Mouse (Mus musculus) adrenal gland (tissue): ENCODE measurements around the gene Cep128.
"Not testable (repeated sequence)": the region's sequence is repeated elsewhere in the genome, so short reads cannot be mapped to it uniquely, and the experiment has no call there.

Source experiments
- intact Hi-C: fragments of 180-260 bp; cut with DNase I; formaldehyde crosslinking; loops from one replicate; pipeline ENCODE4 v1.15.1; 2025
- long read RNA-seq, 2 experiments: library from polyadenylated mRNA; unstranded; transcript quantifications; one replicate each; pipeline ENCODE4 v2.0.0; 2020; ENCODE audit warnings: borderline replicate concordance in 1 of 2; ENCODE audit not compliant: insufficient replicate concordance in 1 of 2

Cep128 gene
- long read RNA-seq, experiment 1, partial matches to known transcripts: 2 of 2 reads
- long read RNA-seq, experiment 1, other reads (novel, unspliced or antisense): 0 of 2 reads
- long read RNA-seq, experiment 2, partial matches to known transcripts: 1 of 1 reads
- long read RNA-seq, experiment 2, other reads (novel, unspliced or antisense): 0 of 1 reads

DNA sequence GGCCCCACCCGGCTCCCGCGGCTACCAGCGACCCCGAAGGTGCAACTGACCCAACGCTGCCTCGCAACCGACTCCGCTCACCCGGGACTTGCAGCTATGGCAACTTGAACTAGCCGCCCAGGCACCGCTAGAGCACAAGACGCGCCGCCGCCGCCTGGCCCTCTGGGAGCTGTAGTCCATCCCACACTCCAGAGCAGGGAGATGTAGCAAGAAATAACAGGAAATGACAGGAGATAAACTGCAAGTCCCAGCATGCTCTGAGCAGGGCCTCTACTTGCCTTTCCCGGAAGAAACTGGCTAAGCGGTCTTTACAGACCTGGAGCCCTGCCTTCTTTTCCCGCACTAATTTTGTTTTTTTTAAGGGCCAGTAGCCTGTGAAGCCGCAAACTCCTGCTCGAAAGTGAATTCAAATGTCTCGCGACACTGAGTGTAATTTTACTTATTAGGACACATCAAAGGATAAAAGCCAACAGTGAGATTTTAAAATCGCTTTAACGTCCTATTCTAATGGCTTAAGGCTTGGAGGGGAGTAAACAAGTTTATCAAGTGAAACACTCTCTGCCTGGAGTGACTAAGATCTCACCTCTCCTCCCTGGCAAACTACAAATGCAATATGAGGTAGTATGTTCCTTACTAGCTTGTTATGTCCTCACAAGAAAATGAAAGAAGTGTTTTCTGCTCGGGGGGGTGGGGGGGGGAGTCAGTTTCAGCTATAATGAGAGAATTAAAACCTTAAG lies at the start of gene Cep128, which contains the start of gene Tshr:
Cep128 (minus strand) TSS at position 129 of the 737 bp plus-strand sequence.
Tshr (plus strand) TSS at position 283 of the 737 bp plus-strand sequence.
- intact Hi-C loops: no loop called here

DNA sequence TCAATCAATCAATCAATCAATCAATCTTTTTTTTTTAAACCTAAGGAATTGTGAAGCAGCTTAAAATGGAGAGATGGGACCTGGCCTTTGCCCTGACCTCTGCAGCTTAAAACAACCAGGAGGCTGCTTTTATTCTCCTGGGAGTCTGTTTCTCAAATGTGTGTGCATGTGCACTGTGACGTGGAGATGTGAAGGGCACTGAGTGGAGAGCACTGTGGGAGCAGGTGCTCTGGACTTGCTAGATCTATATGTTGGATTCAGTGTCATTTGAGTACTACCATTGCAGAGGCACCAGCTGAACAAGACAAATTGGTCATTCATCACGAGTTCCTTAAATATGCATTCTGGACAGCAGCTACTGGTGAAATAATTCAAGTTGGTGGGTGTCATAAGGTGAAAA lies 42.9 kb upstream of the Cep128 start:
- intact Hi-C loops: no loop called here

DNA sequence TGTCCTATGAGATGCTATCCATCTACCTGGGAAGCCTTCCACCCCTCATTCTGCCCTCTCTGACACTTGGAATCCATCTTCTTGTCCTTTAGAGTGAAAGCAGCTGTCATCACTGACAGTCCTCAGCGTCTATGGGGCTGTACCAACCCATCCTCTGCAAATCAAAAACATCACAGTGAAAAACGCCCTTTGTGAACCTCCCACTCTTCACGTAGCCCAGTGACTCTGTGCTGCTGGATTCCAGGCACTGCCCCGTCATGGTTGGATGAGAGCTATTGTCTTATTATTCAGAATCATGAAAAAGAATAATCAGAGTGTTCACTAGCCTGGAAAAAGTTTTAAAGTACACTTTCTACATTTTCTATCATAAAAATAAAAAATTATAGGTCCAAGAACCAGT lies 42.3 kb upstream of the Cep128 start:
- intact Hi-C loops: no loop called here

- intact Hi-C loops: no loop called here
Observed at GRCm38 (mm10) chr12:91423125-91423820, 39.1 kb upstream of the Cep128 start.

DNA sequence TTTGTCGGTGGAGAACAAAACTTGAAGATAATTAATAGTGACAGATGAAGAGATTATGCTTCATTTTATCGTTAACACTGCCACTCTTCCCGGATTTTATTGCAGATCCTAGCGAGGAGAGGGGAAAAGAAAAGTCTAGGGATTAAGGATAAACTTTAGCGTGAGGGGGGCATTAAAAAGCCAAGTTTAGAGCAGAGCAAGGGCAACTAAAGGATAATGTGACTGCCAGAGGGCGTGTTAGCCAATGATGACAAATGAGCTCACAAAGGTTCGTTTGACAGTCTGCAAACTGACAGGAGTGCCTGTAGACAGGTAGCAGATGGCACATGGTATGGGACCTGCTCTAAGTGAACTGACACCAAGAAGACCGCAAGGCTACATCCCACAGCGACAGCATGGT lies 37.1 kb upstream of the Cep128 start:
- intact Hi-C loops: no loop called here

GRCm38 (mm10) chr12:91418791-91419190 lies 34.6 kb upstream of the Cep128 start:
- intact Hi-C loops: no loop called here

DNA sequence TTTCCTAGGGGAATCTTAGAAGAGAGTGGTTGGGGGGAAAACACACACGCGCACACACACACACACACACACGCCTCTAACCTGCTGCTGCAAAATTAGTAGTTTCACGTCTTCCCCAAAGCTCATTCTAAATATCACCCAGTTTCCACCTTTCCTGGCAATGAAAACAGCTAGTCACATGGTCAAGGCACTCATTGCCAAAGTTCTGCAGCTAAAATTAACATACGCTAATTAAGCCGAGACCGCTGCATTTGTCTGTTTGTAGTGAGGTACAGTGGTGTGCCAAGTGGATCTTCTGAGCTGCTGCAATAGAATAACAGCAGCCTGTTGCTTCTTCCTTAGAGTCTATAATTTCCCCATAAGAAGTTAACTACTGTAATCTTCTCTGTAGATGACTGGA lies 32.6 kb upstream of the Cep128 start:
- intact Hi-C loops: no loop called here

DNA sequence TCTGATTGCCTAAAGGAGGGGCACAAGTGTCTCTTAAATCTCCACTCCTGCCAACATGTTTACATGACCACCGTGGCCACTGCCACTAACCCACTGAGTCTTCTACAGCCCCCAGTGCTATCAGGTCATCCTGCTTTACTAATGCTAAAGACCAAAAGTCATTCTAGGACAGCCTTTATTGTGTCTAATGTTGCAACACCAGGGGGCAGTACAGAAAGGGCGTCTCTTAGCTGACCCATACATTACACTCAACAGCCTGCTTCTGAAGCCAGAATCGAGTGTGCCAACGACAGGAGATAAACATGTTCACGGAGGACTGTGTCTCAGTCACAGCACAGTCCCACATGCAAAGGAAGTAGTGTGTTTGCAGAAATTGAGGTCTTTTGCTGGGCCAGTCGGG lies 30.9 kb upstream of the Cep128 start:
- intact Hi-C loops: no loop called here

GRCm38 (mm10) chr12:91412461-91413182 lies 28.4 kb upstream of the Cep128 start:
- intact Hi-C loops: no loop called here

DNA sequence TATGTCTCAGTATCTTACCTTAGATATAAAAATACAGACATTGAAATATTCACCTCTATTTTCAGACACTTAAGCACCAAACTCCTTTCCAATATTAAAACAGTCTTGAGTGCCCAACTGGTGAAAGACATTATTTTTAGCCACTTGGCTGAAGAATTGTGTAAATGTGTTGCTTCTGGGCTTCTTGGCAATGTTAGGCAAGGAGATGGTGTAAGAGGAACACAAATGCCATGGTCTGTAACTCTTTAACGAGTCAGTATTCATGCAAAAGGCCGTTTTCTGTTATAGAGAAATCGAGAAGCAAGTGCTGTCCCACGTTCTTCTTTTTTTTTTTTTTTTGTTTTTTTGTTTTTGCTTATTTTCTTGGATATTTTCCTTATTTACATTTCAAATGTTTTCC lies 26.1 kb upstream of the Cep128 start:
- intact Hi-C loops: no loop called here

DNA sequence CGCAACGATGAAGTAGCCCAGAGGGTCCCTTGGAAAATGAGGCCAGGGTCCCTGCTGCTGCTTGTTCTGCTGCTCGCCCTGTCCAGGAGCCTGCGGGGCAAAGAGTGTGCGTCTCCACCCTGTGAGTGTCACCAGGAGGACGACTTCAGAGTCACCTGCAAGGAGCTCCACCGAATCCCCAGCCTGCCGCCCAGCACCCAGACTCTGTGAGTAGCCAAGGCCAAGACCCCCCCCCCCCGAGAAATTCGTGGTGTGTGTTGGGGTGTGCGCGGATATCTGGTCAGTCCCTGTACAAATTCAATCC lies 16.8 kb upstream of the Cep128 start:
- intact Hi-C loops: no loop called here

DNA sequence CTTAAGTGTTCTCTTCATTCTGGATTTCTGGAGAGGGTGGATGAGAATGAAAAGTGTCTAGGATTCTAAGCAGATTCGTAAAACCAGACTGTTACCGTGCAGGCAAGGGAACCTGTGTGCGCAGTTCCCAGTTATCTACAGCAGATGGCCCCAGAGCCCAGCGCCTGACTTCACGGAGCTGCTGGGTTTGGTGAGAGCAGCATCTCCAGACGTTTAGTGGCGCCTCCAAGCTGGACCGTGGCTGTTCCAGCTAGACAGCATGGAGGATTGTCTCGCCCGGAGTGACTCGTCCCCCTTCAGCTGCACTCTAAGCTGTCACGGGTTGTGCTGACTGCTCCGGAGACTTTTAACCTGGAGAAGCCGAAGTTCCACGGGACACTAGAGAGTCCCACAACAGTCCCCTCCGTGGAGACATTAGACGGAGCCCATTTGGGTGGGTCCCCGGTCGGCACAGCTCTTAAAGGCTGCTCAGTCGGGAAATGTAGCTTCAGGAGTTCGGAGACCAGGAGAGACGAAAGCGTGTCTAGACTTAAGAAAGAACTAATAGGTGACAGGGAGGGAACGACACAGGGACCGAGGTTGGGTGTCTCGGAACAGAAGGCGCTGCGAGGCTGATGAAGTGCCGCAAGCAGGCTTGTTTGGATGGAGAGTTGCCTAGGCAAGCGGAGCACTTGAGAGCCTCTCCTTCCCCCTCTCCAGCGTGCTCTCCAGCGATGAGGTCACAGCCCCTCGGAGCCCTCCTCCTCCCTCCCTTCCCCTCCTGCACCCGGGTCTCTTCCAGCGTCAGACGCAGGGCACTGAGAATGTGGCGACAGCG lies 16.2 kb upstream of the Cep128 start:
- intact Hi-C loops: no loop called here

- intact Hi-C loops: no loop called here
Observed at GRCm38 (mm10) chr12:91383516-91384264, 519 bp downstream of the Cep128 start.

- intact Hi-C loops: no loop called here
Observed at GRCm38 (mm10) chr12:91369173-91369572, 15.0 kb downstream of the Cep128 start.

DNA sequence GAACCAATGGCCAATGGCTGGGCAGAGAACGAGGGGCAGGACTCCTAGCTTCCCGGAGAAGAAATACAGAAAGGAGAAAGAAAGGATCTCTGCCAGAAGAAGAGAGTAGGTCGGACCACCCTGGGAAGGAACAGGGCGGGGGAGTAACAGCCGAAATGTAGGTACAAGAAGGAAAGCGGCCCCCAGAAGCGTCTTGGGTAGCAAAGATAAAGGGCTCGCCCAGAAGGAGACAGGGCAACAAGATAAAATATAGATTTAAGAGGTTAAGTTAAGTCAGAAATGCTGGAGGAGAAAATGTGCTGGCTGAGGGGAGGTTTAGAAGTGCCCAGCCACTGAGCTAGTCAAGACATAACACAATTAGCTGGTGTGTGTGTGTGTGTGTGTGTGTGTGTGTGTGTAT lies 30.4 kb downstream of the Cep128 start:
- intact Hi-C loops: no loop called here

- intact Hi-C loops: not testable (repeated sequence)
Observed at GRCm38 (mm10) chr12:91338656-91339055, 45.6 kb downstream of the Cep128 start.

DNA sequence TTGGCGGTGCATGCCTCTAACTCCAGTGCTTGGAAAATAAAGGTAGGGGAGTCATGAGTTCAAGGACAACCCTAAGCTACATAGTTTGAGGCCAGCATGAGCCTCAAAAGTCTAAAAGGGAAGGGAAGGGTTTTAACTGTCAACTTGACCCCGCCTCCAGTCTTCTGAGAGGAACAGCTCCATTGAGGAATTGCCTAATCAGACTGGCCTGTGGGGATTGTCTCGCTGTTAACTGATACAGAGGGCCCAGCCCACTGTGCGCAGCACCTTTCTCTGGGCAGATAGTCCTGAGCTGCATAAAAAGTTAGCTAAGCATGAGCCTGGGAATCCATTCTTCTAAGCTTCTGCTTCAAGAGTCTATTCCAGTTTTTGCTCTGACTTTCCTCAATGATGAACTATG lies 56.7 kb downstream of the Cep128 start:
- intact Hi-C loops: loop anchor here (10.0 kb wide), 1 partner anchor 423 kb away; no protein-coding TSS in a partner anchor

GRCm38 (mm10) chr12:91326104-91326503 lies 58.1 kb downstream of the Cep128 start:
- intact Hi-C loops: loop anchor here (10.0 kb wide), 1 partner anchor 421 kb away; no protein-coding TSS in a partner anchor

- intact Hi-C loops: loop anchor here (10.0 kb wide), 1 partner anchor 1840 kb away; no protein-coding TSS in a partner anchor
Observed at GRCm38 (mm10) chr12:91315026-91315425, 69.2 kb downstream of the Cep128 start.

DNA sequence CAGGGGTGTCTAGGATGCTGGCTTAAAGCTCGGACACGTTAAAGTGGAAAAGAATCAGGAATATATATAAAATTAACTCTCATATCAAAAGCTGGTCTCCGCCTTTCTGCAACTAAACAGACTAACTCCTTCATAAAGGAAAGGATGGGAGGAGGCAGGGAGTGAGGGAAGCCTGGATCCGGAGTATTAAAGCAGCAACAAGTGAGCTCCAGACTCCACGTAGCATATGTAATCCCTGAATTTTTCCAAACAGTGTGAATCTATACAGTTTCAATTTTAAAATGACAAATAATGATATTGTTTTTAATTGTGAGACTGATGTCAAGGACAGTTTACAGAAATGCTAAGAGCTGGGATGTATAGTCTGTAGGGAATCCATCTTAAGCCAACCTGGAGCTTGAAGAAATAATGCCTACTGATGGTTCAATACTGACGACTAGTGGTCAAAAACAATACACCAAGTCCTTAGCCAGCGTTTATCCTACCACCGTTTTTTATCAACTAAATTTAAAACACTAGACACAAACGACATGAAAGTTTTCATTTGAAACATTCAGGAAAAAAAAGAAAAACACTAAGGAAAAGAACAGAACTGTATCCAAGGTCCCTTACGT lies 70.1 kb downstream of the Cep128 start:
- intact Hi-C loops: loop anchor here (5.0 to 10.0 kb wide), 3 partner anchors 572 to 1839 kb away; no protein-coding TSS in a partner anchor
